Mouse (Mus musculus): ENCODE data around the gene Fxn. TPM values are rescaled to one million over a fixed set of nuclear protein-coding genes. Genes with fewer than 3 reads are reported as not detected.

Gene Fxn
- polyA plus RNA-seq (2014; fragmentation: Nextera tagmentation; extraction: Ambion mirVana), result 33.0 and 37.0 TPM in 2 replicates

DNA sequence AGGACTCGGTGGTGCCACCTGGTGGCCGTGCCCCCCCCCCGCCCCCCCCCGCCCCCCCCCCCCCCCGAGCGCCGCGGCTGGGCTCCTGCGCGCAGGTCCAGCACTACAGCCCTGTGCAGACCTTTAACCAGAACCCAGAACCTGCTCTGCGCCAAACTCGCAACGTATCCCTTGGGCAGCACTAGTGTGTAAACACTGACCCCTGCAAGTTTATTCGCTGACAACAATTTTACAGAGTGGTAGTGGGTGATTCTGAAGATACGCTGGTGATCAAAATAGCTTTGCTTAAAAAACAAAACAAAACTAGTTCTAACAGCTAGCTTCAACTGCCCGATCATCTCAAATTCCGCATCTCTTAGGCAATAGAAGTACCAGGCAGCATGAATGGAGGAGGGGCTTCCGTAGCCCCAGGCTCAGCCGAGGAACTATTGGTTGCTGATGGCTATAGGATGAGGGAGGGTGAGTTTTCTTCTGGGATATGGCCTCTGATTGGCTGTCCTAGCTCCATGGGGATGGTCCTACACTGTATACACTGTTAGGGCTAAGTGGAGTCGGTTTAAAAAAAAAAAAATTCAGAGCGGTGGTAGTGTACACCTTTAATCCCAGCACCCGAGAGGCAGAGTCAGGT is at the start of gene Fxn:
Fxn (minus strand) TSS at position 5 of the 628 bp plus-strand sequence.
- ATAC-seq (ENCODE audit: low FRiP score), result peak; percentile 92
- peaks cover 7% of the 10 kb centered on the region; the same call in 1 of the 2 replicates for H3K4me1 ChIP-seq (replicated peaks; ENCODE audit: control insufficient read depth, insufficient read depth, low read length)
- DNase-seq (ENCODE audit: low spot score), result peak; percentile 73
- no peaks in the 10 kb centered on the region for H3K9me3 ChIP-seq (ENCODE audit: control insufficient read depth, low read length)
- no peaks in the 10 kb centered on the region; the same call in 1 of the 2 replicates for H3K36me3 ChIP-seq (replicated peaks; ENCODE audit: control insufficient read depth, insufficient read depth)
- H3K4me3 ChIP-seq (replicated peaks; ENCODE audit: low read length), result peak within 1 kb of the TSS; percentile 71
- no peaks in the 10 kb centered on the region for H3K27me3 ChIP-seq (ENCODE audit: control insufficient read depth, insufficient read depth, low read length)
- H3K9ac ChIP-seq, result peak within 1 kb of the TSS; percentile 72
- H3K27ac ChIP-seq, result peak within 1 kb of the TSS; percentile 87
- WGBS, result 1% methylated on average over 15 of the region's 22 CpGs
- peak within 1 kb of the TSS; percentile 82 for H3K4me2 ChIP-seq (replicated peaks)

DNA sequence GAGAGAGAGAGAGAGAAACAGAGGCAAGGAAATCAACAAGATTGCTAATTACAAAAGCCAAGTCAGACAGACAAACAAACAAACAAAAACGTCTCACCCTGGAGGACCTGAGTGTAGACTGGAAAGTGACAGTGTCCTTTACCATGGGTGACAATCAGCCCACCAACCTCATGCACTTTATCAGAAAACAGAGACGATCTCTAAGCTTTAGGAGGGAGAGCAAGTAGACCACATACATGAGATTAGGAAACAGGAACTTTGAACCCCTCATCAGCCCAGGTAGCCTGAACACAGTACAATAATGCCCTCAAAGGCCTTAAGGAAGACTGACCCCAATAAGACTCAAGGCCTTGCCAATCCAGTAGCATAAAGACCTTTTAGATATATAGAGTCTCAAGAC is 47.5 kb upstream of the Fxn start:
- no peak overlapping the region for H3K4me2 ChIP-seq (replicated peaks)
- H3K9ac ChIP-seq, result no peak overlapping the region
- 83% methylated on average over 2 of the region's 2 CpGs for WGBS
- H3K4me1 ChIP-seq (replicated peaks; ENCODE audit: control insufficient read depth, insufficient read depth, low read length), result peaks cover 8% of the 10 kb centered on the region; the same call in 1 of the 2 replicates
- H3K4me3 ChIP-seq (replicated peaks; ENCODE audit: low read length), result no peak overlapping the region
- DNase-seq (ENCODE audit: low spot score) (no peak), ATAC-seq (ENCODE audit: low FRiP score) (no peak)
- H3K27me3 ChIP-seq (ENCODE audit: control insufficient read depth, insufficient read depth, low read length), result no peaks in the 10 kb centered on the region
- no peaks in the 10 kb centered on the region for H3K9me3 ChIP-seq (ENCODE audit: control insufficient read depth, low read length)
- no peak overlapping the region for H3K27ac ChIP-seq
- H3K36me3 ChIP-seq (replicated peaks; ENCODE audit: control insufficient read depth, insufficient read depth), result no peaks in the 10 kb centered on the region

DNA sequence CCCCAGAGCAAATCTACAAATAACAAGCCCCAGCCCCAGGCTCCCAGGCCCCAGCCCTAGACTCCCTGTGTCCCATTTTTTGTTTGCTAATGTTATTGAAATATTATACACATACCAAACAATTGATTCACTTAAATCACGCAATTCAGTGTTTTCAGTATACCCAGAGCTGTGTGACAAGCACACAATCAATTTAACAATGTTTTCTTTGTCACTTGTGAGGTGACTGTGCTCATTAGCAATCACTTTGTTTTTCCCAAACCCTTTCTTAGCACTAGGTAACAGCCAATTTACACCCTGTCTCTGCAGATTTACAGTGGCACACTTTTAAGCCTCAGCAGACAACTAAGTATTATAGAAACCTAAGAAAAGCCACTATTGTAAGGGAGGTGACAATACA is 46.6 kb upstream of the Fxn start:
- H3K27me3 ChIP-seq (ENCODE audit: control insufficient read depth, insufficient read depth, low read length), result no peaks in the 10 kb centered on the region
- 45% methylated on average over 1 of the region's 1 CpGs for WGBS
- H3K27ac ChIP-seq, result no peak overlapping the region
- ATAC-seq (ENCODE audit: low FRiP score), result no peak
- no peak for DNase-seq (ENCODE audit: low spot score)
- no peak overlapping the region for H3K9ac ChIP-seq
- H3K4me3 ChIP-seq (replicated peaks; ENCODE audit: low read length), result no peak overlapping the region
- no peaks in the 10 kb centered on the region for H3K9me3 ChIP-seq (ENCODE audit: control insufficient read depth, low read length)
- H3K36me3 ChIP-seq (replicated peaks; ENCODE audit: control insufficient read depth, insufficient read depth), result no peaks in the 10 kb centered on the region
- no peak overlapping the region for H3K4me2 ChIP-seq (replicated peaks)
- peaks cover 8% of the 10 kb centered on the region; the same call in 1 of the 2 replicates for H3K4me1 ChIP-seq (replicated peaks; ENCODE audit: control insufficient read depth, insufficient read depth, low read length)

DNA sequence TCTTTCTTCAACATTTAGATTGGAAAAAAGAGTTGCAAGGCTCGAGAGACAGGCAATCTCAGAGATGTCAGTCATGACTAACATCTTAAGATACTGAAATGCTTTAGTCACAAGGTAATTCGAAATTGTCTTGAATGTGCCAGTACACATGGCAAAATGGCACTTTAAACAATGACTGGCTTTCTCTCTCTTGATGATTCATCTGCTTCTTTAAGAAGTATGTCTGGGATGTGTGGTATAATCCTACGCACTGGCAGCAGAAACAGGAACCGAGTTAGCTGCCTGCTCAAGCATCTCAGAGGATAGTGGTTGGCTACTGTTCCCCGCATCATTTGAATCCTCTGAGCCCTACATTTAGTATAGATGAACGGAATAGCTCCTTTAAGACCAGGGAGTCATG is 45.3 kb upstream of the Fxn start:
- DNase-seq (ENCODE audit: low spot score) (no peak), ATAC-seq (ENCODE audit: low FRiP score) (no peak)
- Histone ChIP-seq H3K4me3 (replicated peaks; ENCODE audit: low read length) (no peak overlapping the region), H3K4me2 (replicated peaks) (no peak overlapping the region), H3K4me1 (replicated peaks; ENCODE audit: control insufficient read depth, insufficient read depth, low read length) (peaks cover 8% of the 10 kb centered on the region; the same call in 1 of the 2 replicates), H3K9me3 (ENCODE audit: control insufficient read depth, low read length) (no peaks in the 10 kb centered on the region), H3K27me3 (ENCODE audit: control insufficient read depth, insufficient read depth, low read length) (no peaks in the 10 kb centered on the region), H3K27ac (no peak overlapping the region), H3K9ac (no peak overlapping the region), H3K36me3 (replicated peaks; ENCODE audit: control insufficient read depth, insufficient read depth) (no peaks in the 10 kb centered on the region)
- 80% methylated on average over 6 of the region's 6 CpGs for WGBS

DNA sequence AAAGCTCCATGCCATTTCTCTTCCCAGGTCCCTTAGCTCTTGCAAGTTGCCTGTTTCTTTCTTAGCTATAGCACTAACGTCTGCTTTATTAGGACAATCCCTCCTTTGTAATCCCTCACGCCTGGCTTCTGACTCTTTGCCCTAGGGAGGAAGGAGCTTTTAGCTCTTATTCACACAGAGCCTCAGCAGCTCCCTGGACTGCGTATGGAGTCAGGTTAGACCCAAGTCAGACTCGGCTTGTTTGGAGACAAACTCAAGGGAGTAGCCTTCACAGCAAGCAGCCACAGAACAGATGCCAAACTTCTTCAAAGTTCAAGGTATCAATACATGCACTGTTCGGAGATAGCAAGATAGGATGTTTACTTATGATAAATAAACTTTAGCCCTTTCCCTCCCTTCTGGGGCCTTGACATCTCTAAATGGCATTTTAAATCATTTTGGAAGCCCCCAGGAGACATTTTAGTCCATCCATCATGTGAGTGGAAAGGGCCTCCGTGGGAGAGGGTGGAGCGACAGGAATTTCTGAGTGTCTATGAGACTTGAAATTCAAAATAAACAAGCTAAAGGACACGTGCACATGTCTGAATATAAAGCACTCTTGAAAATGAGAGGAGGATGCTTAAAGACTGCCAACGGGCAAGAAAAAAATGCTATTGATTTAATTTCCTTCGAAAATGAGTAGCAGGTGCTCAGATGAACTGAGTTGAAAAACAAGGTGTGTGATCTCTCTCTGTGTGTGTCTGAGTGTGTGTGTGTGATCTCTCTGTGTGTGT is 43.6 kb upstream of the Fxn start:
- Histone ChIP-seq H3K36me3 (replicated peaks; ENCODE audit: control insufficient read depth, insufficient read depth) (no peaks in the 10 kb centered on the region), H3K9me3 (ENCODE audit: control insufficient read depth, low read length) (no peaks in the 10 kb centered on the region), H3K27me3 (ENCODE audit: control insufficient read depth, insufficient read depth, low read length) (no peaks in the 10 kb centered on the region), H3K4me3 (replicated peaks; ENCODE audit: low read length) (no peak overlapping the region), H3K4me1 (replicated peaks; ENCODE audit: control insufficient read depth, insufficient read depth, low read length) (peaks cover 8% of the 10 kb centered on the region; the same call in 1 of the 2 replicates), H3K4me2 (replicated peaks) (no peak overlapping the region), H3K9ac (no peak overlapping the region), H3K27ac (no peak overlapping the region)
- DNase-seq (ENCODE audit: low spot score) (no peak), ATAC-seq (ENCODE audit: low FRiP score) (no peak)
- 32% methylated on average over 10 of the region's 10 CpGs for WGBS

DNA sequence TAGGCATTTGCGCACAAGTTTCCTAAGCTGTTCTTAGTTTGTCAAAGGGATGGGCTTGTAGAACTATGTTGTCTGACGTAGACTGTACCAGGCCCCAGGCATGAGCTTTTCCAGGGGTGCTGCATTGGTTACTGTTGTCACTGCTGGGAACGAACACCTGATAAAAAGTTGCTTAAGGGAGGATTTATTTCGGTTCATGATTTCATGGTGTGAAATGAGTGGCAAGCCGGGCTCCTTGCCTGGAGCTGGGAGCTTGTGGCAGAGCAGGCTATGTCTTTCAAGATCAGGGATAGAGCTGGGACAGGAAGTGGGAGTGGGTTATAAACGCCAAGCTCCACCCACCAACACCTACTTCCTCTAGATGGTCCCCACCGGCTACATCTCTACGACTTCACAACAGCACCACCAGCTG is 41.5 kb upstream of the Fxn start:
- H3K9ac ChIP-seq, result no peak overlapping the region

DNA sequence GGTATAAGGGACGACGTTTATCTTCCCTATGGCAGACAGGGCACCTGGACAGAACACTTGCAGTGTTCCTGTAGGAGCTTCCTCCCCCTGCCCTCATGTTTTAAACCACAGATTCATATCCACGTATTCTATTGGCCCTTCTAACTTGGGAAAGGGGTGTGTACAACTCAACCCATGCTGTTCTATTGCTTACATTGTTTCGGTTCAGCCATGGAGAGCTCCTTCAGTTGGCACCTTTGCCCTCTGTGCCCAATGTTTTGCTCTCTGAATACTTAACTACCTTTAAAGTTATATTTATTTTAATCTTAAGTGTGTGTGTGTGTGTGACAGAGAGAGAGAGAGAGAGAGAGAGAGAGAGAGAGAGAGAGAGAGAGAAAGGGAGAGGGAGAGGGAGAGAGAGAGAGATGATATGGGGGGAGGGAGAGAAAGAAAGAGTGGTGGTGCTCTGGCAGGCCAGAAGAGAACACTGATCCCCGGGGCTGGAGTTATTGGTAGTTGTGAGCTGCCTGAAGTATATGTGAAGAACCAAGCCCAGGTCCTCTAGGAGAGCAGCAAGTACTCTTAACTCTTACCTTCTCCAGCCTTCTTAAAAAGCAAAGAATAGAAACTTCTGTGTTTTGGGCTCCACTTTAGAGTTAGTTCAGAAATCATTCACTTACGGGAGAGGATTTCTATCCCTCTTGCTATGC is 41.0 kb upstream of the Fxn start:
- DNase-seq (ENCODE audit: low spot score) (no peak), ATAC-seq (ENCODE audit: low FRiP score) (no peak)
- Histone ChIP-seq H3K4me3 (replicated peaks; ENCODE audit: low read length) (no peak overlapping the region), H3K9ac (no peak overlapping the region), H3K4me2 (replicated peaks) (no peak overlapping the region), H3K27me3 (ENCODE audit: control insufficient read depth, insufficient read depth, low read length) (no peaks in the 10 kb centered on the region), H3K27ac (no peak overlapping the region), H3K4me1 (replicated peaks; ENCODE audit: control insufficient read depth, insufficient read depth, low read length) (peaks cover 15% of the 10 kb centered on the region), H3K9me3 (ENCODE audit: control insufficient read depth, low read length) (no peaks in the 10 kb centered on the region), H3K36me3 (replicated peaks; ENCODE audit: control insufficient read depth, insufficient read depth) (no peaks in the 10 kb centered on the region)
- WGBS, result 89% methylated on average over 6 of the region's 6 CpGs

More for the DNA sequence above, 41.5 kb upstream of the Fxn start:
- Histone ChIP-seq H3K4me3 (replicated peaks; ENCODE audit: low read length) (no peak overlapping the region), H3K9me3 (ENCODE audit: control insufficient read depth, low read length) (no peaks in the 10 kb centered on the region), H3K4me2 (replicated peaks) (no peak overlapping the region), H3K27ac (no peak overlapping the region), H3K27me3 (ENCODE audit: control insufficient read depth, insufficient read depth, low read length) (no peaks in the 10 kb centered on the region), H3K4me1 (replicated peaks; ENCODE audit: control insufficient read depth, insufficient read depth, low read length) (peaks cover 10% of the 10 kb centered on the region), H3K36me3 (replicated peaks; ENCODE audit: control insufficient read depth, insufficient read depth) (no peaks in the 10 kb centered on the region)
- whole genome bisulfite sequencing, result 85% methylated on average over 8 of the region's 8 CpGs
- ATAC-seq (ENCODE audit: low FRiP score) (no peak), DNase-seq (ENCODE audit: low spot score) (no peak)

DNA sequence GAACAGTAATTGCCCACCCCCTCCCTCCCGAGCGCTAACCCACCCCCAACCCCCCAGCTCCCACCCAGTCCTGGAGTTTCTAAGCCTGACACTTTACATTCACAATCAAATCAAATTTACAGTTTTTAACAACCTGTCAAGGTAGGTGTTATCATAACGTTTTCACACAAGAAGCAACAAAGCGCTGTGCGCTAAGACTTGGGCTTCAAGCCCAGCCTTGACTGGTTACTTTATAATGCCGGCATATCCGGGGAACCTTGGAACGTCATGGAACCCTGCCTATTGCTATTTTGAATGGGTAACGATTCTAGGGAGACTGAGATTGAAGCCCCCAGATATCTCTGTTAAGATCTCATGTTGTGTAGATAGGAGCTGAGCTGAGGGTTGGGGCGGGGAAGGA is 37.8 kb upstream of the Fxn start:
- no peak overlapping the region for H3K4me3 ChIP-seq (replicated peaks; ENCODE audit: low read length)
- ATAC-seq (ENCODE audit: low FRiP score), result no peak
- no peaks in the 10 kb centered on the region for H3K27me3 ChIP-seq (ENCODE audit: control insufficient read depth, insufficient read depth, low read length)
- H3K4me1 ChIP-seq (replicated peaks; ENCODE audit: control insufficient read depth, insufficient read depth, low read length), result peaks cover 15% of the 10 kb centered on the region
- H3K9ac ChIP-seq, result no peak overlapping the region
- no peak for DNase-seq (ENCODE audit: low spot score)
- H3K27ac ChIP-seq, result no peak overlapping the region
- no peaks in the 10 kb centered on the region for H3K36me3 ChIP-seq (replicated peaks; ENCODE audit: control insufficient read depth, insufficient read depth)
- WGBS, result 90% methylated on average over 10 of the region's 10 CpGs
- no peaks in the 10 kb centered on the region for H3K9me3 ChIP-seq (ENCODE audit: control insufficient read depth, low read length)
- no peak overlapping the region for H3K4me2 ChIP-seq (replicated peaks)

DNA sequence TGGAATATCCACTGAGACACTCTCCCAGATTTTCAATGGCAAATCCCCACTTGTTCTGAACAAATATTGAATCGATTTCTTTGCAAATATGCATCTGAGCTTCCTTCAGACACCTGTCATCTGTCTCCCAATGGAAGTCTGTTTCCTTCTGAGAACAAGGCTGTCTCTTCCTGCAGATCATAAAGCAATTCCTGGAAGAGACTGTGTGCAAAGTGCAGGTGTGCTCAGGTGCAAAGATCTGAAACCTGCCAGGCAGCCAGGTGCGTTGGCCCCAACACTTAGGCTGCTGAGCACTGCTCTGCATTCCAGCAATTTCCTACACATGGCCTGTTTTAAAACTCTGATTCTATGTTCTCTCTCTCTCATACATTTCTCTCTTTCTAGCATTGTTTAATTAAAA is 37.3 kb upstream of the Fxn start:
- no peak for DNase-seq (ENCODE audit: low spot score)
- no peaks in the 10 kb centered on the region for H3K36me3 ChIP-seq (replicated peaks; ENCODE audit: control insufficient read depth, insufficient read depth)
- ATAC-seq (ENCODE audit: low FRiP score), result no peak
- no peaks in the 10 kb centered on the region for H3K27me3 ChIP-seq (ENCODE audit: control insufficient read depth, insufficient read depth, low read length)
- no peak overlapping the region for H3K9ac ChIP-seq
- H3K4me3 ChIP-seq (replicated peaks; ENCODE audit: low read length), result no peak overlapping the region
- 98% methylated on average over 2 of the region's 2 CpGs for WGBS
- H3K4me1 ChIP-seq (replicated peaks; ENCODE audit: control insufficient read depth, insufficient read depth, low read length), result peaks cover 20% of the 10 kb centered on the region
- H3K9me3 ChIP-seq (ENCODE audit: control insufficient read depth, low read length), result no peaks in the 10 kb centered on the region
- H3K4me2 ChIP-seq (replicated peaks), result no peak overlapping the region
- no peak overlapping the region for H3K27ac ChIP-seq
